Mouse (Mus musculus): Measurements from ENCODE around the gene Pou5f1. TPM values are rescaled to one million over a fixed set of nuclear protein-coding genes. Genes with fewer than 3 reads are reported as not detected.

Pou5f1 gene
- polyA plus RNA-seq, 1 experiment from 2014 or later = not detected

DNA sequence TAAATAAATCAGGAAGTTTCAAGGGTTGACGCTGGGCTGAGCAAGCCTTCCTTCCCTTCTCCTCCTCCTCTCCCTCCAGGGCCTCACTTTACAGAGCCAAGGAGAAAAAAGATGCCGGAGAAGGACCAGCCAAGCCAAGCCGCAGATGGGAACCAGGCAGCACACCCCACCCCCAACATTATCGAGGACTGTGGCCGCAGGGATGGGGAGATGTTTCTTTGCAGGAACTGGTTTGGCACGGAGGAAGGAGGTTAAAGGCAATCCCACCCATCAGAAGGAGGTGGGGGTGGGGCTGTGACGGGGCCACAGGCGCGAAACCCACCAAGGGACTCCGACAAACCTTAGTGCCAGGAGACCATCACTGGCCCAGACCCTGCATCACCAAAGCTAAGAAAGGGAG, 19.1 kb upstream of the Pou5f1 start:
- no peaks in the 10 kb centered on the region for H3K36me3 ChIP-seq (ENCODE audit: control insufficient read depth, insufficient read depth, low read length)
- no peak overlapping the region for H3K27ac ChIP-seq (ENCODE audit: low read depth, low read length)
- no peak for ATAC-seq (replicated peaks; ENCODE audit: insufficient number of reproducible peaks, low FRiP score, low TSS enrichment)
- H3K9me3 ChIP-seq (replicated peaks; ENCODE audit: control insufficient read depth, low read length) = no peaks in the 10 kb centered on the region
- no peak overlapping the region for H3K9ac ChIP-seq (ENCODE audit: low read depth, low read length)
- peaks cover 4% of the 10 kb centered on the region for H3K27me3 ChIP-seq (ENCODE audit: control insufficient read depth, insufficient read depth, low read length)
- 36% methylated on average over 10 of the region's 10 CpGs for whole genome bisulfite sequencing (ENCODE audit: insufficient replicate concordance)
- H3K4me3 ChIP-seq (ENCODE audit: low read depth, low read length) = no peak overlapping the region
- H3K4me2 ChIP-seq = no peak overlapping the region
- H3K4me1 ChIP-seq (ENCODE audit: control insufficient read depth, insufficient read depth, low read length) = no peaks in the 10 kb centered on the region

DNA sequence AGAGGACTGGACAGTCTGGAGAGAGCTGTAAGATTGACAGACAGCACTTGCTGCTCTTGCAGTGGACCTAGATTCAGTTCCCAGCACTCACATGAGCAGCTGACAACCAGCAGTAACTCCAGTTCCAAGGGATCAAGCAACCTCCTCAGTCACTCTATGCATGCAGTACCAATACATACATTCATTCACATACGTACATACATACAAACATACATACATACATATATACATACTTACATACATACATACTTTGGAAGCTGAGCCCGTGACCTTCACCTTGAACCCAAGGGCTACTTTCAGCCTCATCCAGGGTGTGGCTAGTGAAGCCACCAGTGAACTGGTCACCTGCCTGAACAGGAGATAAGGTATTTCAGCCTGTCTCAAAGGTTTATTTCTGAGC, 17.8 kb upstream of the Pou5f1 start:
- no peaks in the 10 kb centered on the region for H3K4me1 ChIP-seq (ENCODE audit: control insufficient read depth, insufficient read depth, low read length)
- no peaks in the 10 kb centered on the region for H3K9me3 ChIP-seq (replicated peaks; ENCODE audit: control insufficient read depth, low read length)
- H3K4me3 ChIP-seq (ENCODE audit: low read depth, low read length) = no peak overlapping the region
- no peaks in the 10 kb centered on the region for H3K36me3 ChIP-seq (ENCODE audit: control insufficient read depth, insufficient read depth, low read length)
- peaks cover 4% of the 10 kb centered on the region for H3K27me3 ChIP-seq (ENCODE audit: control insufficient read depth, insufficient read depth, low read length)
- WGBS (ENCODE audit: insufficient replicate concordance) = 86% methylated on average over 2 of the region's 2 CpGs
- H3K9ac ChIP-seq (ENCODE audit: low read depth, low read length) = no peak overlapping the region
- H3K27ac ChIP-seq (ENCODE audit: low read depth, low read length) = no peak overlapping the region
- H3K4me2 ChIP-seq = no peak overlapping the region
- no peak for ATAC-seq (replicated peaks; ENCODE audit: insufficient number of reproducible peaks, low FRiP score, low TSS enrichment)

- H3K36me3 ChIP-seq (ENCODE audit: control insufficient read depth, insufficient read depth, low read length) = no peaks in the 10 kb centered on the region
- H3K9me3 ChIP-seq (replicated peaks; ENCODE audit: control insufficient read depth, low read length) = no peaks in the 10 kb centered on the region
- no peak overlapping the region for H3K4me2 ChIP-seq
- H3K4me1 ChIP-seq (ENCODE audit: control insufficient read depth, insufficient read depth, low read length) = no peaks in the 10 kb centered on the region
- ATAC-seq (replicated peaks; ENCODE audit: insufficient number of reproducible peaks, low FRiP score, low TSS enrichment) = no peak
- peaks cover 4% of the 10 kb centered on the region for H3K27me3 ChIP-seq (ENCODE audit: control insufficient read depth, insufficient read depth, low read length)
- no peak overlapping the region for H3K9ac ChIP-seq (ENCODE audit: low read depth, low read length)
- no peak overlapping the region for H3K27ac ChIP-seq (ENCODE audit: low read depth, low read length)
- WGBS (ENCODE audit: insufficient replicate concordance) = 70% methylated on average over 5 of the region's 5 CpGs
- no peak overlapping the region for H3K4me3 ChIP-seq (ENCODE audit: low read depth, low read length)
These were observed 15.5 kb upstream of the Pou5f1 start for GRCm38 (mm10) chr17:35490320-35490719.

DNA sequence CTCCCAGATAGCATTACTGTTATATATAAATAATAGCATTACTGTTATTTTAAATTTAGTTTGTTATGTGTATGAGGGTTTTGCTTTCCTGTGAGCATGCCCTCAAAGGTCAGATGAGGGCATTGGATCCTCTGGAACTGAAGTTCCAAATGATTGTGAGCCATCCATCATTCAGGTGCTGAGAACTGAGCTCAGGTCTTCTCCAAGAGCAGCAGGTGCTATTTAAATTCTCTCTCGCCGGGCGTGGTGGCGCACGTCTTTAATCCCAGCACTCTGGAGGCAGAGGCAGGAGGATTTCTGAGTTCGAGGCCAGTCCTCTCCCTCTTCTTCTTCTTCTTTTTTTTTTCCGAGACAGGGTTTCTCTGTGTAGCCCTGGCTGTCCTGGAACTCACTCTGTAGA, 8.7 kb upstream of the Pou5f1 start:
- ATAC-seq (replicated peaks; ENCODE audit: insufficient number of reproducible peaks, low FRiP score, low TSS enrichment) = no peak
- 96% methylated on average over 7 of the region's 7 CpGs for WGBS (ENCODE audit: insufficient replicate concordance)

GRCm38 (mm10) chr17:35502226-35502625, 3.6 kb upstream of the Pou5f1 start:
- H3K4me3 ChIP-seq (ENCODE audit: low read depth, low read length) = no peak overlapping the region
- no peak overlapping the region for H3K9ac ChIP-seq (ENCODE audit: low read depth, low read length)
- no peak for ATAC-seq (replicated peaks; ENCODE audit: insufficient number of reproducible peaks, low FRiP score, low TSS enrichment)
- H3K9me3 ChIP-seq (replicated peaks; ENCODE audit: control insufficient read depth, low read length) = no peaks in the 10 kb centered on the region
- H3K27ac ChIP-seq (ENCODE audit: low read depth, low read length) = no peak overlapping the region
- WGBS (ENCODE audit: insufficient replicate concordance) = 16% methylated on average over 6 of the region's 6 CpGs
- H3K4me2 ChIP-seq = no peak overlapping the region
- no peaks in the 10 kb centered on the region for H3K36me3 ChIP-seq (ENCODE audit: control insufficient read depth, insufficient read depth, low read length)
- H3K27me3 ChIP-seq (ENCODE audit: control insufficient read depth, insufficient read depth, low read length) = peaks cover 37% of the 10 kb centered on the region
- H3K4me1 ChIP-seq (ENCODE audit: control insufficient read depth, insufficient read depth, low read length) = no peaks in the 10 kb centered on the region

More for the DNA sequence above, 8.7 kb upstream of the Pou5f1 start:
- H3K4me1 ChIP-seq (ENCODE audit: control insufficient read depth, insufficient read depth, low read length) = no peaks in the 10 kb centered on the region
- no peak overlapping the region for H3K9ac ChIP-seq (ENCODE audit: low read depth, low read length)
- no peaks in the 10 kb centered on the region for H3K36me3 ChIP-seq (ENCODE audit: control insufficient read depth, insufficient read depth, low read length)
- no peak overlapping the region for H3K4me2 ChIP-seq
- H3K4me3 ChIP-seq (ENCODE audit: low read depth, low read length) = no peak overlapping the region
- no peaks in the 10 kb centered on the region for H3K9me3 ChIP-seq (replicated peaks; ENCODE audit: control insufficient read depth, low read length)
- no peaks in the 10 kb centered on the region for H3K27me3 ChIP-seq (ENCODE audit: control insufficient read depth, insufficient read depth, low read length)
- no peak overlapping the region for H3K27ac ChIP-seq (ENCODE audit: low read depth, low read length)

- 43% methylated on average over 5 of the region's 5 CpGs for WGBS (ENCODE audit: insufficient replicate concordance)
- H3K9me3 ChIP-seq (replicated peaks; ENCODE audit: control insufficient read depth, low read length) = no peaks in the 10 kb centered on the region
- H3K4me2 ChIP-seq = no peak overlapping the region
- H3K9ac ChIP-seq (ENCODE audit: low read depth, low read length) = no peak overlapping the region
- no peak overlapping the region for H3K27ac ChIP-seq (ENCODE audit: low read depth, low read length)
- no peak for ATAC-seq (replicated peaks; ENCODE audit: insufficient number of reproducible peaks, low FRiP score, low TSS enrichment)
- H3K4me3 ChIP-seq (ENCODE audit: low read depth, low read length) = no peak overlapping the region
- H3K36me3 ChIP-seq (ENCODE audit: control insufficient read depth, insufficient read depth, low read length) = no peaks in the 10 kb centered on the region
- H3K4me1 ChIP-seq (ENCODE audit: control insufficient read depth, insufficient read depth, low read length) = no peaks in the 10 kb centered on the region
- peaks cover 42% of the 10 kb centered on the region for H3K27me3 ChIP-seq (ENCODE audit: control insufficient read depth, insufficient read depth, low read length)
These were observed 3.1 kb upstream of the Pou5f1 start for GRCm38 (mm10) chr17:35502762-35503161.

DNA sequence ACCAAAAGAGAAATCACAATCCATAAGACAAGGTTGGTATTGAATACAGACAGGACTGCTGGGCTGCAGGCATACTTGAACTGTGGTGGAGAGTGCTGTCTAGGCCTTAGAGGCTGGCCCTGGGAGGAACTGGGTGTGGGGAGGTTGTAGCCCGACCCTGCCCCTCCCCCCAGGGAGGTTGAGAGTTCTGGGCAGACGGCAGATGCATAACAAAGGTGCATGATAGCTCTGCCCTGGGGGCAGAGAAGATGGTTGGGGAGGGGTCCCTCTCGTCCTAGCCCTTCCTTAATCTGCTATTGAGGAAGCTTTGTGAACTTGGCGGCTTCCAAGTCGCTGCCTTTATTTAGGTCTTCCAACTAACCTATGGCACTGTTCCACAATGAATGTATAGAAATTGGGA, 2.0 kb upstream of the Pou5f1 start:
- Histone ChIP-seq H3K36me3 (ENCODE audit: control insufficient read depth, insufficient read depth, low read length) (no peaks in the 10 kb centered on the region), H3K9ac (ENCODE audit: low read depth, low read length) (no peak overlapping the region), H3K27me3 (ENCODE audit: control insufficient read depth, insufficient read depth, low read length) (peaks cover 49% of the 10 kb centered on the region), H3K9me3 (replicated peaks; ENCODE audit: control insufficient read depth, low read length) (no peaks in the 10 kb centered on the region), H3K27ac (ENCODE audit: low read depth, low read length) (no peak overlapping the region), H3K4me2 (no peak overlapping the region), H3K4me3 (ENCODE audit: low read depth, low read length) (no peak overlapping the region), H3K4me1 (ENCODE audit: control insufficient read depth, insufficient read depth, low read length) (no peaks in the 10 kb centered on the region)
- no peak for ATAC-seq (replicated peaks; ENCODE audit: insufficient number of reproducible peaks, low FRiP score, low TSS enrichment)
- 26% methylated on average over 5 of the region's 5 CpGs for WGBS (ENCODE audit: insufficient replicate concordance)

- 15% methylated on average over 8 of the region's 8 CpGs for WGBS (ENCODE audit: insufficient replicate concordance)
- Histone ChIP-seq H3K4me2 (no peak overlapping the region), H3K9ac (ENCODE audit: low read depth, low read length) (no peak overlapping the region), H3K27me3 (ENCODE audit: control insufficient read depth, insufficient read depth, low read length) (peaks cover 52% of the 10 kb centered on the region), H3K4me3 (ENCODE audit: low read depth, low read length) (no peak overlapping the region), H3K27ac (ENCODE audit: low read depth, low read length) (no peak overlapping the region), H3K9me3 (replicated peaks; ENCODE audit: control insufficient read depth, low read length) (no peaks in the 10 kb centered on the region), H3K4me1 (ENCODE audit: control insufficient read depth, insufficient read depth, low read length) (no peaks in the 10 kb centered on the region), H3K36me3 (ENCODE audit: control insufficient read depth, insufficient read depth, low read length) (no peaks in the 10 kb centered on the region)
- no peak for ATAC-seq (replicated peaks; ENCODE audit: insufficient number of reproducible peaks, low FRiP score, low TSS enrichment)
These were observed 963 bp upstream of the Pou5f1 start for GRCm38 (mm10) chr17:35504628-35505481.

GRCm38 (mm10) chr17:35506881-35507280, 1.1 kb downstream of the Pou5f1 start:
- Histone ChIP-seq H3K4me2 (no peak overlapping the region), H3K9ac (ENCODE audit: low read depth, low read length) (no peak overlapping the region), H3K9me3 (replicated peaks; ENCODE audit: control insufficient read depth, low read length) (no peaks in the 10 kb centered on the region), H3K36me3 (ENCODE audit: control insufficient read depth, insufficient read depth, low read length) (no peaks in the 10 kb centered on the region), H3K27ac (ENCODE audit: low read depth, low read length) (no peak overlapping the region), H3K4me1 (ENCODE audit: control insufficient read depth, insufficient read depth, low read length) (no peaks in the 10 kb centered on the region), H3K4me3 (ENCODE audit: low read depth, low read length) (no peak overlapping the region), H3K27me3 (ENCODE audit: control insufficient read depth, insufficient read depth, low read length) (peaks cover 52% of the 10 kb centered on the region)
- WGBS (ENCODE audit: insufficient replicate concordance) = 7% methylated on average over 10 of the region's 10 CpGs
- no peak for ATAC-seq (replicated peaks; ENCODE audit: insufficient number of reproducible peaks, low FRiP score, low TSS enrichment)
